Mouse (Mus musculus) midbrain, postnatal 0 days (tissue): ENCODE measurements around the gene Wdr6. TPM values are rescaled to one million over a fixed set of nuclear protein-coding genes. Genes with fewer than 3 reads are reported as not detected.
A peak's percentile ranks its signal among the peaks of the same experiment; 100 is the strongest.

Experiments
- ATAC-seq: fragments of 200-750 bp; cut with Nextera tagmentation; 2 replicates; pipeline ENCODE4 v1.8.0; 2017; ENCODE audit warnings: moderate number of reproducible peaks, mild to moderate bottlenecking, moderate TSS enrichment, moderate library complexity; ENCODE audit not compliant: low FRiP score
- DNase-seq: peaks from one replicate; pipeline ENCODE4 v3.0.0-alpha.2; 2015; ENCODE audit warnings: low spot score
- H3K27ac ChIP-seq: fragments of 300-500 bp; sonication (generic); 2 replicates; pipeline ENCODE4 v1.5.1; 2014; ENCODE audit warnings: low read depth, mild to moderate bottlenecking, low read length, mixed read lengths
- H3K27me3 ChIP-seq: fragments of 300-500 bp; sonication (generic); 2 replicates; pipeline ENCODE4 v1.6.1; 2014; ENCODE audit warnings: low read length, control low read depth, mixed read lengths; ENCODE audit not compliant: insufficient read depth
- H3K36me3 ChIP-seq: fragments of 300-500 bp; sonication (generic); 2 replicates; pipeline ENCODE4 v1.6.1; 2014; ENCODE audit warnings: low read length, control low read depth, mixed read lengths; ENCODE audit not compliant: insufficient read depth
- H3K4me1 ChIP-seq: fragments of 300-500 bp; sonication (generic); 2 replicates; pipeline ENCODE4 v1.6.1; 2014; ENCODE audit warnings: mild to moderate bottlenecking, control low read depth, antibody characterized with exemption, low read length, mixed read lengths; ENCODE audit not compliant: insufficient read depth
- H3K4me2 ChIP-seq: fragments of 300-500 bp; sonication (generic); 2 replicates; pipeline ENCODE4 v1.6.1; 2014; ENCODE audit warnings: low read depth, mild to moderate bottlenecking, low read length, mixed read lengths; ENCODE audit not compliant: poor library complexity, severe bottlenecking
- H3K4me3 ChIP-seq: fragments of 300-500 bp; sonication (generic); 2 replicates; pipeline ENCODE4 v1.5.1; 2014; ENCODE audit warnings: low read depth, mild to moderate bottlenecking, low read length, moderate library complexity
- H3K9ac ChIP-seq: fragments of 300-500 bp; sonication (generic); replicated peaks from 2 replicates; pipeline ENCODE4 v1.6.1; 2014; ENCODE audit warnings: mild to moderate bottlenecking, low read length, moderate library complexity, mixed read lengths; ENCODE audit not compliant: poor library complexity, severe bottlenecking
- H3K9me3 ChIP-seq: fragments of 300-500 bp; sonication (generic); 2 replicates; pipeline ENCODE4 v1.6.1; 2016; ENCODE audit warnings: low read length, control low read depth
- CTCF ChIP-seq: IDR thresholded peaks from 2 replicates; pipeline ENCODE4 v1.5.1; 2016; ENCODE audit warnings: antibody characterized with exemption, mild to moderate bottlenecking
- WGBS: fragments of 180-500 bp; shearing (Covaris S2); extraction: QIAGEN DNeasy Blood & Tissue Kit; methylation state at CpG from one replicate; pipeline ENCODE4 v1.1.7; 2014; 5-methylcytosine and 5-hydroxymethylcytosine counted together
- polyA plus RNA-seq: library from polyadenylated mRNA; unstranded; fragments of >200 nt; fragmentation: Nextera tagmentation; extraction: Ambion mirVana; gene quantifications from 2 replicates; pipeline ENCODE4 v1.2.1, GENCODE M21; 2015
- total RNA-seq: library from RNA; depleted of rRNA; stranded (reverse); fragments of >200 nt; gene quantifications from 2 replicates; pipeline ENCODE4 v1.2.3, GENCODE M21; 2014

Gene Wdr6
- total and polyA plus RNA-seq, 2 experiments from 2014 or later, result 378 to 610 TPM

- peak overlapping the region; percentile 98 for H3K27ac ChIP-seq
- ATAC-seq, result peak; percentile 15; the same call in 1 of the 2 replicates
- WGBS, result 65% methylated on average over 5 of the region's 5 CpGs
These were observed 10.7 kb upstream of the Wdr6 start for GRCm38 (mm10) chr9:108589229-108589628.

GRCm38 (mm10) chr9:108587571-108588180, 9.1 kb upstream of the Wdr6 start:
- Histone ChIP-seq H3K9me3 (no peaks in the 10 kb centered on the region), H3K4me3 (peak overlapping the region; percentile 19), H3K27ac (peak overlapping the region; percentile 98), H3K4me1 (peaks cover 28% of the 10 kb centered on the region), H3K27me3 (no peaks in the 10 kb centered on the region), H3K4me2 (peak overlapping the region; percentile 55), H3K9ac (peak overlapping the region; percentile 50), H3K36me3 (0 out of 2 replicates have a peak, but pooled peaks cover 4% of the 10 kb centered on the region)
- WGBS, result 4% methylated on average over 14 of the region's 14 CpGs
- 0 out of 2 replicates have a peak, but pooled peaks have one; percentile 19 for TF ChIP-seq CTCF
- peak; percentile 96 for ATAC-seq
- DNase-seq, result peak; percentile 98

More at GRCm38 (mm10) chr9:108589229-108589628, 10.7 kb upstream of the Wdr6 start:
- no peak overlapping the region for H3K4me3 ChIP-seq
- H3K9me3 ChIP-seq, result no peaks in the 10 kb centered on the region
- H3K4me1 ChIP-seq, result peaks cover 28% of the 10 kb centered on the region
- H3K27me3 ChIP-seq, result no peaks in the 10 kb centered on the region
- H3K4me2 ChIP-seq, result no peak overlapping the region
- DNase-seq, result peak; percentile 71
- no peak overlapping the region for H3K9ac ChIP-seq
- peak; percentile 74 for TF ChIP-seq CTCF
- H3K36me3 ChIP-seq, result no peaks in the 10 kb centered on the region

GRCm38 (mm10) chr9:108579344-108579690, 778 bp upstream of the Wdr6 start:
- peak overlapping the region; percentile 70 for H3K4me3 ChIP-seq
- peak overlapping the region; percentile 68 for H3K9ac ChIP-seq
- no peaks in the 10 kb centered on the region for H3K27me3 ChIP-seq
- H3K4me2 ChIP-seq, result peak overlapping the region; percentile 86
- peaks cover 27% of the 10 kb centered on the region; the same call in 1 of the 2 replicates for H3K4me1 ChIP-seq
- peak overlapping the region; percentile 99 for H3K27ac ChIP-seq
- DNase-seq (no peak), ATAC-seq (no peak)
- TF ChIP-seq CTCF, result no peak
- peaks cover 26% of the 10 kb centered on the region for H3K36me3 ChIP-seq
- WGBS, result 54% methylated on average over 5 of the region's 5 CpGs
- no peaks in the 10 kb centered on the region for H3K9me3 ChIP-seq

GRCm38 (mm10) chr9:108577934-108578544, 500 bp downstream of the Wdr6 start:
- ATAC-seq (peak; percentile 25), DNase-seq (peak; percentile 69)
- no peak for TF ChIP-seq CTCF
- WGBS, result 1% methylated on average over 24 of the region's 24 CpGs
- H3K27ac ChIP-seq, result peak overlapping the region; percentile 99
- peak overlapping the region; percentile 70 for H3K4me3 ChIP-seq
- H3K9ac ChIP-seq, result peak overlapping the region; percentile 99
- H3K27me3 ChIP-seq, result no peaks in the 10 kb centered on the region
- H3K36me3 ChIP-seq, result peaks cover 33% of the 10 kb centered on the region
- H3K4me1 ChIP-seq, result peaks cover 27% of the 10 kb centered on the region; the same call in 1 of the 2 replicates
- H3K4me2 ChIP-seq, result peak overlapping the region; percentile 86
- no peaks in the 10 kb centered on the region for H3K9me3 ChIP-seq

GRCm38 (mm10) chr9:108577025-108577424, 1.5 kb downstream of the Wdr6 start:
- WGBS, result 34% methylated on average over 6 of the region's 6 CpGs
- peak overlapping the region; percentile 99; the same call in 1 of the 2 replicates for H3K9ac ChIP-seq
- ATAC-seq (no peak), DNase-seq (no peak)
- peaks cover 27% of the 10 kb centered on the region; the same call in 1 of the 2 replicates for H3K4me1 ChIP-seq
- H3K9me3 ChIP-seq, result no peaks in the 10 kb centered on the region
- peak overlapping the region; percentile 70 for H3K4me3 ChIP-seq
- H3K27ac ChIP-seq, result peak overlapping the region; percentile 99; the same call in 1 of the 2 replicates
- TF ChIP-seq CTCF, result no peak
- H3K4me2 ChIP-seq, result peak overlapping the region; percentile 86
- H3K27me3 ChIP-seq, result no peaks in the 10 kb centered on the region
- H3K36me3 ChIP-seq, result peaks cover 36% of the 10 kb centered on the region
